Mouse (Mus musculus) liver, embryonic 16.5 days (tissue): Measurements from ENCODE around the gene Ubtf. TPM values are rescaled to one million over a fixed set of nuclear protein-coding genes. Genes with fewer than 3 reads are reported as not detected.

Experiments used
- ATAC-seq: fragments of 200-750 bp; cut with Nextera tagmentation; 2 replicates; pipeline ENCODE4 v1.8.0; 2017; ENCODE audit warnings: low read depth, mild to moderate bottlenecking, moderate number of reproducible peaks, moderate library complexity
- H3K27ac ChIP-seq: fragments of 300-500 bp; sonication (generic); 2 replicates; pipeline ENCODE4 v1.5.1; 2014; ENCODE audit warnings: mild to moderate bottlenecking, low read length
- H3K27me3 ChIP-seq: fragments of 300-500 bp; sonication (generic); 2 replicates; pipeline ENCODE4 v1.6.1; 2014; ENCODE audit warnings: low read depth, low read length, mixed read lengths; ENCODE audit not compliant: control insufficient read depth, insufficient read depth
- H3K36me3 ChIP-seq: fragments of 300-500 bp; sonication (generic); 2 replicates; pipeline ENCODE4 v1.6.1; 2014; ENCODE audit warnings: mild to moderate bottlenecking; ENCODE audit not compliant: control insufficient read depth, insufficient read depth
- H3K4me1 ChIP-seq: fragments of 300-500 bp; sonication (generic); 2 replicates; pipeline ENCODE4 v1.6.1; 2014; ENCODE audit warnings: low read depth, low read length, mixed read lengths; ENCODE audit not compliant: control insufficient read depth
- H3K4me2 ChIP-seq: fragments of 300-500 bp; sonication (generic); 2 replicates; pipeline ENCODE4 v1.6.1; 2014; ENCODE audit warnings: low read depth, low read length, mixed read lengths
- H3K4me3 ChIP-seq: fragments of 300-500 bp; sonication (generic); 2 replicates; pipeline ENCODE4 v1.5.1; 2014; ENCODE audit warnings: low read depth, mild to moderate bottlenecking, low read length
- H3K9ac ChIP-seq: fragments of 300-500 bp; sonication (generic); 2 replicates; pipeline ENCODE4 v1.6.1; 2014; ENCODE audit warnings: low read depth, low read length
- H3K9me3 ChIP-seq: fragments of 300-500 bp; sonication (generic); replicated peaks from 2 replicates; pipeline ENCODE4 v1.6.1; 2016; ENCODE audit warnings: low read length; ENCODE audit not compliant: control insufficient read depth
- WGBS: fragments of 180-500 bp; shearing (Covaris S2); extraction: QIAGEN DNeasy Blood & Tissue Kit; methylation state at CpG from one replicate; pipeline ENCODE4 v1.1.7; 2014; ENCODE audit not compliant: insufficient replicate concordance; 5-methylcytosine and 5-hydroxymethylcytosine counted together
- polyA plus RNA-seq: library from polyadenylated mRNA; unstranded; fragments of >200 nt; fragmentation: Nextera tagmentation; extraction: Ambion mirVana; gene quantifications from 2 replicates; pipeline ENCODE4 v1.2.1, GENCODE M21; 2015

The Ubtf gene
- polyA plus RNA-seq, 1 experiment from 2014 or later = 46.4 TPM

DNA sequence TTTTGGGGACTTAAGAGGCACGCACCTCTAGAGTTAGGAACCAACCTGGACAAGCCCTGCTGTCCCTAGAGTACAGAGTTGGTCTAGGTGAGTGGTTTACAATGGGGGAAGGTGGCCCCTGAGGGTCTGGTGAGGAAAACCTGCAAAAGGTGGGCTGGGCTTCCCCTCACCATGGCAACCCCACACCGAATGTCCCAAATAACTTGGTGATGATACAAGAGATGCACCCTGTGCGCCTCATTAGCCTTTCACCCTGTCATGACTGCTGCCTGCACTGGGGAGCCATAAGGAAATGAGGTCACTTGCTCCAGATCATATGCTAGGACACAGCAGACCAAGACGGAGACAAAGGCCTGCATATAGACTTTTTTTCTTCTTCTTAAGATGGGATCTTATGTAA, 30.9 kb upstream of the Ubtf start:
- 78% methylated on average over 4 of the region's 4 CpGs for WGBS
- no peak overlapping the region for H3K4me3 ChIP-seq
- no peaks in the 10 kb centered on the region for H3K9me3 ChIP-seq
- H3K4me1 ChIP-seq = peaks cover 25% of the 10 kb centered on the region
- ATAC-seq = no peak
- H3K27ac ChIP-seq = peak overlapping the region; percentile 48
- H3K9ac ChIP-seq = no peak overlapping the region
- H3K36me3 ChIP-seq = peaks cover 68% of the 10 kb centered on the region
- H3K27me3 ChIP-seq = no peaks in the 10 kb centered on the region
- H3K4me2 ChIP-seq = no peak overlapping the region

GRCm38 (mm10) chr11:102349189-102349954, 29.8 kb upstream of the Ubtf start:
- Histone ChIP-seq H3K27me3 (no peaks in the 10 kb centered on the region), H3K4me1 (peaks cover 25% of the 10 kb centered on the region), H3K9ac (no peak overlapping the region), H3K36me3 (peaks cover 58% of the 10 kb centered on the region), H3K4me3 (no peak overlapping the region), H3K27ac (peak overlapping the region; percentile 32), H3K9me3 (no peaks in the 10 kb centered on the region), H3K4me2 (no peak overlapping the region)
- 87% methylated on average over 3 of the region's 3 CpGs for WGBS
- ATAC-seq = no peak

- Histone ChIP-seq H3K9ac (no peak overlapping the region), H3K36me3 (peaks cover 52% of the 10 kb centered on the region), H3K27ac (peak overlapping the region; percentile 32), H3K27me3 (no peaks in the 10 kb centered on the region), H3K9me3 (no peaks in the 10 kb centered on the region), H3K4me2 (no peak overlapping the region), H3K4me1 (peaks cover 21% of the 10 kb centered on the region), H3K4me3 (no peak overlapping the region)
- 81% methylated on average over 11 of the region's 11 CpGs for whole genome bisulfite sequencing
- no peak; the same call in 1 of the 2 replicates for ATAC-seq
Measured at GRCm38 (mm10) chr11:102348771-102349170, 29.2 kb upstream of the Ubtf start.

DNA sequence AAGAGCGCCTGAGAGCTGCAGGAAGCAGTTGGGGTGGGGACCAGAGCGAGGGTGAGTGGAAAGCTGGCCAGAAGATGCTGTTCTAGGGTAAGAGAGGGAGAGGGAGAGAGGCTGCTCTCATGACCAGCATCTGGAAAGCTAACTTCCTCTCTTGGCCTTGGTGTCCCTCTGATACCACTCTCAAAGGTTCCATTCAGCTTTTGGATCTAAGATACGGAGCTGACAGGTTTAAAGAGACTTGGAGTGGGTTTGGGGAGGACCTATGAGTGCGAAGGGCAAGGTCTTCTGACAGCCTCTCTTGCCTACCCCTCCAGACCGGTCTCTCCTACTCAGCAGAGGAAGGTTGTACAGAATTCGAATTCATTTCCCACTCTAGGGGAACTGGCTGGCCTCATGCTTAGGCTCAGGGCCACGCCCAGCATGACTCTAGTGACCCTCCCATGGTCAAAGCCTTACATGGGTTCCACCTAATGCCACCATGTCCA, 28.6 kb upstream of the Ubtf start:
- no peaks in the 10 kb centered on the region for H3K9me3 ChIP-seq
- no peak overlapping the region for H3K9ac ChIP-seq
- WGBS = 82% methylated on average over 7 of the region's 7 CpGs
- peak overlapping the region; percentile 32 for H3K27ac ChIP-seq
- H3K27me3 ChIP-seq = no peaks in the 10 kb centered on the region
- no peak overlapping the region for H3K4me2 ChIP-seq
- ATAC-seq = peak; percentile 45
- peaks cover 46% of the 10 kb centered on the region for H3K36me3 ChIP-seq
- H3K4me3 ChIP-seq = no peak overlapping the region
- H3K4me1 ChIP-seq = peaks cover 18% of the 10 kb centered on the region

DNA sequence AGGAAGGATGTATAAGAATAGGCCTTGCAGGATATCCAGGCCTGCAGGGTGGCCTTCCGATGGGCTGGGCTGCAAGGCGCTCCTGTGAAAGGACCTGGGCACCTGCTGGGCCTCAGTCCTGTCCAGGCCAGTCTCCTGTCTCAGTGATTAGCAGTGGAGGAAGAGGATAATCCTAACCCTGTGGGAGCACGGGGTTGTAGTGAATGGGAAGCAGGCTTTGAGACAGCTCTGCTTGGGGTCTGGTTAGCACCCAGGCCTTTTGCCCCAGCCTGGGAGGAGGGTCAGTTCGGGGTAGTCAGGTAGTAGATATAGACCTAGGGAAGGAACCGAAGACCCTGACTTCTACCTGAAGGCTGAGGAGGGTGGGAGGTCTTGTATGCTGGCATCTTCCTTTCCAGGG, 28.1 kb upstream of the Ubtf start:
- Histone ChIP-seq H3K9me3 (no peaks in the 10 kb centered on the region), H3K36me3 (peaks cover 41% of the 10 kb centered on the region), H3K27ac (peak overlapping the region; percentile 32), H3K4me1 (peaks cover 14% of the 10 kb centered on the region), H3K4me2 (no peak overlapping the region), H3K9ac (no peak overlapping the region), H3K4me3 (no peak overlapping the region), H3K27me3 (no peaks in the 10 kb centered on the region)
- ATAC-seq = peak; percentile 35
- WGBS = 77% methylated on average over 5 of the region's 5 CpGs

DNA sequence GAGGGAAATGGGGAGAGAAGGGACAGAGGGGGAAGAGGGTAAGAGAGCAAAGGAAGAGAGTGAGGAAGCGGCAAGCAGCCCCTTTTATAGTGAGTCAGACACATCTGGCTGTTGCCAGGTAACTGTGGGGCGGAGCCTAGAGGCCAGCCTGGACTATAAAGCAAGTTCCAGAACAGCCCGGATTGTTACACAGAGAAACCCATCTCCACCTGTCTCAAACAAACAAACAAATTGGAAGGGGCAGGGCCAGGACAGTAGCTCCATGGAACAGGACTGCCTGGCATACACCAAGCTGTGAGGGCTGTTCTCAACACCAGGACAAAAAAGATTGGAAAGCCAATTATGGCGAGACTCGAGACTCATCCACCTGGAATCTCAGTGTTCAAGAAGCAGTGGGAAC, 27.4 kb upstream of the Ubtf start:
- Histone ChIP-seq H3K4me3 (no peak overlapping the region), H3K9ac (no peak overlapping the region), H3K4me1 (peaks cover 7% of the 10 kb centered on the region), H3K9me3 (no peaks in the 10 kb centered on the region), H3K36me3 (peaks cover 34% of the 10 kb centered on the region), H3K27ac (peak overlapping the region; percentile 0; the same call in 1 of the 2 replicates), H3K4me2 (no peak overlapping the region), H3K27me3 (no peaks in the 10 kb centered on the region)
- ATAC-seq = peak; percentile 7; the same call in 1 of the 2 replicates
- 65% methylated on average over 5 of the region's 5 CpGs for WGBS

GRCm38 (mm10) chr11:102344458-102344857, 24.9 kb upstream of the Ubtf start:
- Histone ChIP-seq H3K9me3 (0 out of 2 replicates have a peak, but pooled peaks cover 2% of the 10 kb centered on the region), H3K4me3 (no peak overlapping the region), H3K27ac (no peak overlapping the region), H3K36me3 (peaks cover 9% of the 10 kb centered on the region), H3K9ac (no peak overlapping the region), H3K27me3 (no peaks in the 10 kb centered on the region), H3K4me2 (no peak overlapping the region), H3K4me1 (peaks cover 4% of the 10 kb centered on the region)
- ATAC-seq = no peak
- 66% methylated on average over 3 of the region's 3 CpGs for WGBS

GRCm38 (mm10) chr11:102342742-102343141, 23.2 kb upstream of the Ubtf start:
- ATAC-seq = no peak
- H3K27me3 ChIP-seq = no peaks in the 10 kb centered on the region
- H3K4me3 ChIP-seq = no peak overlapping the region
- no peaks in the 10 kb centered on the region for H3K36me3 ChIP-seq
- 66% methylated on average over 12 of the region's 12 CpGs for WGBS
- no peak overlapping the region for H3K27ac ChIP-seq
- peaks cover 2% of the 10 kb centered on the region for H3K4me1 ChIP-seq
- no peak overlapping the region for H3K4me2 ChIP-seq
- no peak overlapping the region for H3K9ac ChIP-seq
- 0 out of 2 replicates have a peak, but pooled peaks cover 2% of the 10 kb centered on the region for H3K9me3 ChIP-seq

DNA sequence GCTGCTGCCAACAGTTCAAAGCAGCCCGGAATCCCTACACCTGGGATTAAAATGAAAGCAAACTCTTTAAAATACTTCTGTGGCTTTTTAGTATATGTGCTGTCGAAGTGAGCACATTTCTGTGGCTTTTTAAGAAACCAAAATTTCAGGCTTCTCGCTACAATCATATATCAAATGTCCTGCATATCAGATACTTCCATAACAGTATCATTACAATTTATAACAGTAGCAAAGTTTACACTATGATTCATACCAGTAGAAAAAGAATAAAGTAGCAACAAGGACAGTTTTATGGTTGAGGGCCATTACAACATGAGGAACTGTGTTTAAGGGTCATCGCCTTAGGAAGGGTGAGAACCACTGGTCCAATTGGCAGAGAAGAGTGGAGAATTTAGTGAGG, 21.6 kb upstream of the Ubtf start:
- peaks cover 2% of the 10 kb centered on the region for H3K4me1 ChIP-seq
- H3K4me2 ChIP-seq = no peak overlapping the region
- H3K27me3 ChIP-seq = no peaks in the 10 kb centered on the region
- 0 out of 2 replicates have a peak, but pooled peaks cover 2% of the 10 kb centered on the region for H3K9me3 ChIP-seq
- H3K4me3 ChIP-seq = no peak overlapping the region
- no peak overlapping the region for H3K27ac ChIP-seq
- no peaks in the 10 kb centered on the region for H3K36me3 ChIP-seq
- WGBS = 79% methylated on average over 4 of the region's 4 CpGs
- no peak overlapping the region for H3K9ac ChIP-seq
- no peak for ATAC-seq
